Mouse (Mus musculus) lung, postnatal 0 days (tissue): ENCODE data around the gene C1qtnf1. TPM values are rescaled to one million over a fixed set of nuclear protein-coding genes. Genes with fewer than 3 reads are reported as not detected.

Experiments used
- ATAC-seq: fragments of 200-750 bp; cut with Nextera tagmentation; 2 replicates; pipeline ENCODE4 v1.8.0; 2017; ENCODE audit warnings: moderate library complexity
- DNase-seq: peaks from one replicate; pipeline ENCODE4 v3.0.0-alpha.2; 2016; ENCODE audit warnings: low spot score
- H3K27ac ChIP-seq: fragments of 300-500 bp; sonication (generic); 2 replicates; pipeline ENCODE4 v1.5.1; 2014; ENCODE audit warnings: antibody characterized with exemption, mild to moderate bottlenecking, low read length, mixed read lengths
- H3K27me3 ChIP-seq: fragments of 300-500 bp; sonication (generic); replicated peaks from 2 replicates; pipeline ENCODE4 v1.6.1; 2014; ENCODE audit warnings: low read length, mixed read lengths; ENCODE audit not compliant: insufficient read depth
- H3K36me3 ChIP-seq: fragments of 300-500 bp; sonication (generic); 2 replicates; pipeline ENCODE4 v1.6.1; 2014; ENCODE audit warnings: low read length, mixed read lengths; ENCODE audit not compliant: insufficient read depth
- H3K4me1 ChIP-seq: fragments of 300-500 bp; sonication (generic); 2 replicates; pipeline ENCODE4 v1.6.1; 2014; ENCODE audit warnings: antibody characterized with exemption, low read depth, low read length, mixed read lengths; ENCODE audit not compliant: insufficient read depth
- H3K4me2 ChIP-seq: fragments of 300-500 bp; sonication (generic); replicated peaks from 2 replicates; pipeline ENCODE4 v1.6.1; 2014; ENCODE audit warnings: low read depth, mild to moderate bottlenecking, low read length, moderate library complexity, mixed read lengths
- H3K4me3 ChIP-seq: fragments of 300-500 bp; sonication (generic); 2 replicates; pipeline ENCODE4 v1.5.1; 2014; ENCODE audit warnings: low read depth, low read length
- H3K9ac ChIP-seq: fragments of 300-500 bp; sonication (generic); replicated peaks from 2 replicates; pipeline ENCODE4 v1.6.1; 2014; ENCODE audit warnings: low read depth, mild to moderate bottlenecking
- H3K9me3 ChIP-seq: fragments of 300-500 bp; sonication (generic); 2 replicates; pipeline ENCODE4 v1.6.1; 2016; ENCODE audit warnings: low read length, mixed read lengths
- CTCF ChIP-seq: IDR thresholded peaks from 2 replicates; pipeline ENCODE4 v1.5.1; 2016; ENCODE audit warnings: antibody characterized with exemption, mild to moderate bottlenecking
- EP300 ChIP-seq: IDR thresholded peaks from 2 replicates; pipeline ENCODE4 v1.6.1; 2016; ENCODE audit warnings: antibody characterized with exemption, mild to moderate bottlenecking, control low read depth
- WGBS: fragments of 180-500 bp; shearing (Covaris S2); extraction: QIAGEN DNeasy Blood & Tissue Kit; methylation state at CpG from one replicate; pipeline ENCODE4 v1.1.7; 2014; 5-methylcytosine and 5-hydroxymethylcytosine counted together
- polyA plus RNA-seq: library from polyadenylated mRNA; unstranded; fragments of >200 nt; fragmentation: Nextera tagmentation; extraction: Ambion mirVana; gene quantifications from 2 replicates; pipeline ENCODE4 v1.2.1, GENCODE M21; 2015

C1qtnf1 gene
- polyA plus RNA-seq, 1 experiment from 2014 or later, result 9.1 TPM

GRCm38 (mm10) chr11:118428944-118429709 is 1.1 kb downstream of the C1qtnf1 start:
- Histone ChIP-seq H3K36me3 (no peaks in the 10 kb centered on the region), H3K9ac (peak overlapping the region; percentile 3; the same call in 1 of the 2 replicates), H3K4me1 (peaks cover 27% of the 10 kb centered on the region), H3K27ac (peak overlapping the region; percentile 71; the same call in 1 of the 2 replicates), H3K9me3 (no peaks in the 10 kb centered on the region), H3K27me3 (no peaks in the 10 kb centered on the region), H3K4me2 (peak overlapping the region; percentile 37), H3K4me3 (peak overlapping the region; percentile 15; the same call in 1 of the 2 replicates)
- ATAC-seq, result no peak
- WGBS, result 37% methylated on average over 8 of the region's 8 CpGs
- TF ChIP-seq CTCF (no peak), EP300 (no peak)
- DNase-seq, result no peak

GRCm38 (mm10) chr11:118430291-118430885 is 2.4 kb downstream of the C1qtnf1 start:
- Histone ChIP-seq H3K27ac (no peak overlapping the region), H3K9me3 (no peaks in the 10 kb centered on the region), H3K36me3 (no peaks in the 10 kb centered on the region), H3K27me3 (no peaks in the 10 kb centered on the region), H3K4me1 (peaks cover 27% of the 10 kb centered on the region), H3K4me2 (0 out of 2 replicates have a peak overlapping the region, but pooled peaks have one; percentile 2), H3K9ac (no peak overlapping the region), H3K4me3 (no peak overlapping the region)
- TF ChIP-seq CTCF, result no peak
- peak; percentile 48; the same call in 1 of the 2 replicates for TF ChIP-seq EP300
- ATAC-seq, result peak; percentile 49; the same call in 1 of the 2 replicates
- WGBS, result 11% methylated on average over 4 of the region's 4 CpGs
- DNase-seq, result peak; percentile 62

- no peak overlapping the region for H3K9ac ChIP-seq
- peaks cover 27% of the 10 kb centered on the region for H3K4me1 ChIP-seq
- H3K27me3 ChIP-seq, result no peaks in the 10 kb centered on the region
- H3K4me2 ChIP-seq, result no peak overlapping the region
- no peaks in the 10 kb centered on the region for H3K36me3 ChIP-seq
- H3K4me3 ChIP-seq, result no peak overlapping the region
- H3K9me3 ChIP-seq, result no peaks in the 10 kb centered on the region
- WGBS, result 79% methylated on average over 16 of the region's 16 CpGs
- no peak for DNase-seq
- no peak overlapping the region for H3K27ac ChIP-seq
- ATAC-seq, result no peak
- no peak for TF ChIP-seq EP300
- no peak for TF ChIP-seq CTCF
These were observed 3.3 kb downstream of the C1qtnf1 start for GRCm38 (mm10) chr11:118431100-118431948.

GRCm38 (mm10) chr11:118433398-118433868 is 5.4 kb downstream of the C1qtnf1 start:
- H3K27me3 ChIP-seq, result no peaks in the 10 kb centered on the region

GRCm38 (mm10) chr11:118434093-118434492 is 6.1 kb downstream of the C1qtnf1 start:
- H3K4me3 ChIP-seq, result 0 out of 2 replicates have a peak overlapping the region, but pooled peaks have one; percentile 6
- H3K4me2 ChIP-seq, result peak overlapping the region; percentile 45
- H3K36me3 ChIP-seq, result no peaks in the 10 kb centered on the region
- peak overlapping the region; percentile 59 for H3K27ac ChIP-seq
- 37% methylated on average over 13 of the region's 13 CpGs for WGBS
- H3K27me3 ChIP-seq, result no peaks in the 10 kb centered on the region
- ATAC-seq (no peak), DNase-seq (no peak)
- no peaks in the 10 kb centered on the region for H3K9me3 ChIP-seq
- TF ChIP-seq EP300, result no peak
- TF ChIP-seq CTCF, result no peak
- H3K4me1 ChIP-seq, result peaks cover 26% of the 10 kb centered on the region
- H3K9ac ChIP-seq, result no peak overlapping the region

More at GRCm38 (mm10) chr11:118433398-118433868, 5.4 kb downstream of the C1qtnf1 start:
- DNase-seq (peak; percentile 89), ATAC-seq (peak; percentile 70)
- H3K36me3 ChIP-seq, result no peaks in the 10 kb centered on the region
- H3K27ac ChIP-seq, result peak overlapping the region; percentile 59; the same call in 1 of the 2 replicates
- H3K4me2 ChIP-seq, result peak overlapping the region; percentile 45
- H3K9ac ChIP-seq, result 0 out of 2 replicates have a peak overlapping the region, but pooled peaks have one; percentile 5
- no peaks in the 10 kb centered on the region for H3K9me3 ChIP-seq
- TF ChIP-seq CTCF (no peak), EP300 (peak; percentile 47)
- H3K4me3 ChIP-seq, result 0 out of 2 replicates have a peak overlapping the region, but pooled peaks have one; percentile 6
- 33% methylated on average over 10 of the region's 10 CpGs for WGBS
- peaks cover 27% of the 10 kb centered on the region for H3K4me1 ChIP-seq
